Mouse (Mus musculus) C2C12 (cell line): ENCODE measurements around the gene Gm3646.

Experiments
- CTCF ChIP-seq: IDR thresholded peaks from one replicate; pipeline ENCODE4 v1.5.1; 2011; ENCODE audit not compliant: control insufficient read depth, insufficient read depth, insufficient read length
- MYOD1 ChIP-seq: IDR thresholded peaks from one replicate; pipeline ENCODE4 v1.6.1; 2011; ENCODE audit warnings: low read depth; ENCODE audit not compliant: control insufficient read depth, insufficient read length

- no peak for TF ChIP-seq CTCF
- TF ChIP-seq MYOD1 = no peak
Observed at GRCm38 (mm10) chr1:39758244-39758643, 46.9 kb downstream of the Gm3646 start.
